Mouse (Mus musculus) ES-CJ7 (cell line): ENCODE data around the gene Cplx3.

Experiments used
- DNase-seq: peaks from one replicate; pipeline ENCODE4 v3.0.0; 2011; ENCODE audit warnings: low read depth, low spot score

The Cplx3 gene

GRCm38 (mm10) chr9:57601353-57601706, 4.8 kb downstream of the Cplx3 start:
- DNase-seq, result no peak

GRCm38 (mm10) chr9:57600620-57601352, 5.3 kb downstream of the Cplx3 start:
- peak; percentile 40 for DNase-seq

- no peak for DNase-seq
These were observed 7.1 kb downstream of the Cplx3 start for GRCm38 (mm10) chr9:57598851-57599563.

GRCm38 (mm10) chr9:57597929-57598382, 8.1 kb downstream of the Cplx3 start:
- no peak for DNase-seq

- DNase-seq, result no peak
These were observed 8.8 kb downstream of the Cplx3 start for GRCm38 (mm10) chr9:57597265-57597664.

- DNase-seq, result no peak
These were observed 11.9 kb downstream of the Cplx3 start for GRCm38 (mm10) chr9:57594174-57594509.

- no peak for DNase-seq
These were observed 12.5 kb downstream of the Cplx3 start for GRCm38 (mm10) chr9:57593454-57594173.

- DNase-seq, result peak; percentile 50
These were observed 15.4 kb downstream of the Cplx3 start for GRCm38 (mm10) chr9:57590726-57591125.

GRCm38 (mm10) chr9:57589224-57590126, 16.6 kb downstream of the Cplx3 start, which contains the start of gene Ulk3:
Ulk3 (plus strand) TSS chr9:57589452.
- peak; percentile 84 for DNase-seq

GRCm38 (mm10) chr9:57584991-57585390, 21.1 kb downstream of the Cplx3 start:
- DNase-seq, result no peak

GRCm38 (mm10) chr9:57577144-57577849, 28.8 kb downstream of the Cplx3 start:
- DNase-seq, result no peak

- DNase-seq, result no peak
These were observed 30.5 kb downstream of the Cplx3 start for GRCm38 (mm10) chr9:57575577-57575976.

- DNase-seq, result no peak
These were observed 31.7 kb downstream of the Cplx3 start for GRCm38 (mm10) chr9:57574397-57574796.

GRCm38 (mm10) chr9:57568500-57568899, 37.6 kb downstream of the Cplx3 start:
- DNase-seq, result no peak

- DNase-seq, result peak; percentile 72
These were observed 39.2 kb downstream of the Cplx3 start for GRCm38 (mm10) chr9:57566846-57567245.

GRCm38 (mm10) chr9:57565741-57566221, 40.3 kb downstream of the Cplx3 start:
- no peak for DNase-seq

GRCm38 (mm10) chr9:57564609-57565008, 41.5 kb downstream of the Cplx3 start:
- DNase-seq, result no peak

- DNase-seq, result no peak
These were observed 43.1 kb downstream of the Cplx3 start for GRCm38 (mm10) chr9:57562896-57563372.

- no peak for DNase-seq
These were observed 44.4 kb downstream of the Cplx3 start for GRCm38 (mm10) chr9:57561711-57562099.
